Mouse (Mus musculus) macrophage (primary cell): Measurements from ENCODE around the gene Cx3cl1. TPM values are rescaled to one million over a fixed set of nuclear protein-coding genes. Genes with fewer than 3 reads are reported as not detected.

Source experiments
- H3K27ac ChIP-seq: fragments of 350-480 bp; formaldehyde crosslinking; 2 replicates; pipeline ENCODE4 v1.9.0; 2021
- H3K36me3 ChIP-seq: fragments of 350-480 bp; formaldehyde crosslinking; 2 replicates; pipeline ENCODE4 v1.9.0; 2021; ENCODE audit errors: inconsistent target
- H3K4me3 ChIP-seq: fragments of 350-480 bp; formaldehyde crosslinking; 2 replicates; pipeline ENCODE4 v1.9.0; 2021; ENCODE audit errors: inconsistent target
- H3K79me2 ChIP-seq: fragments of 350-480 bp; formaldehyde crosslinking; 2 replicates; pipeline ENCODE4 v1.9.0; 2021; ENCODE audit errors: inconsistent target
- WGBS: methylation state at CpG from one replicate; pipeline ENCODE4 v1.1.7; 2026; ENCODE audit warnings: inconsistent platforms; ENCODE audit not compliant: missing documents; 5-methylcytosine and 5-hydroxymethylcytosine counted together
- polyA plus RNA-seq: library from polyadenylated mRNA; stranded (reverse); fragments of 250-400 nt; gene quantifications from 3 replicates; pipeline ENCODE4 v1.2.4, GENCODE M21; 2018; ENCODE audit warnings: inconsistent platforms

Cx3cl1 gene
- polyA plus RNA-seq, 1 experiment from 2014 or later = 0.32 TPM

DNA sequence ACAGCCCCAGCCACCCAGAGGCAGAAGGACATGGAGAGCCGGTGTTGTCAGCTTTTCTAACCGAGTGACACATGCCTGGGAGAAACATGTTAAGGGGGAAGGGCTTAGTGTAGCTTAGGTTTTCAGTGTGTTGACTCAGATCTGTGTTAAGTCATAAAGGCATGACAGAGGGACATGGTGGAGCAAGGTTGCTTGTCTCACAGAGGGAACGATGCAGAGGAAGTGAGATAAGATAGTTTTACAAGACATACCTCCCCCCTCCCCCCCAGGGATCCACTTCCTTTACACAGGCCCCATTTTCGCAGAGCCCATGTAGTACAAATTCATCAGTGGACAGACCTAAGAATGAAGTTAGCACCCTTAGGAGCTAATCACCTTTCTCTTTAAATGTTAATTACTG, 30.6 kb downstream of the Cx3cl1 start:
- 3% methylated on average over 4 of the region's 4 CpGs for WGBS
- Histone ChIP-seq H3K4me3 (no peak overlapping the region), H3K79me2 (no peaks in the 10 kb centered on the region), H3K36me3 (no peaks in the 10 kb centered on the region), H3K27ac (no peak overlapping the region)

GRCm38 (mm10) chr8:94803551-94803950, 31.7 kb downstream of the Cx3cl1 start:
- WGBS = 74% methylated on average over 6 of the region's 6 CpGs
- Histone ChIP-seq H3K79me2 (no peaks in the 10 kb centered on the region), H3K4me3 (no peak overlapping the region), H3K36me3 (no peaks in the 10 kb centered on the region), H3K27ac (no peak overlapping the region)

GRCm38 (mm10) chr8:94804546-94805340, 32.9 kb downstream of the Cx3cl1 start:
- H3K36me3 ChIP-seq = no peaks in the 10 kb centered on the region
- 23% methylated on average over 10 of the region's 10 CpGs for WGBS
- no peak overlapping the region for H3K27ac ChIP-seq
- no peaks in the 10 kb centered on the region for H3K79me2 ChIP-seq
- no peak overlapping the region for H3K4me3 ChIP-seq

- Histone ChIP-seq H3K4me3 (no peak overlapping the region), H3K79me2 (no peaks in the 10 kb centered on the region), H3K36me3 (no peaks in the 10 kb centered on the region), H3K27ac (no peak overlapping the region)
- 81% methylated on average over 3 of the region's 4 CpGs for WGBS
These were observed 34.0 kb downstream of the Cx3cl1 start for GRCm38 (mm10) chr8:94805811-94806210.

GRCm38 (mm10) chr8:94807506-94807905, 35.7 kb downstream of the Cx3cl1 start:
- Histone ChIP-seq H3K36me3 (no peaks in the 10 kb centered on the region), H3K4me3 (no peak overlapping the region), H3K79me2 (no peaks in the 10 kb centered on the region), H3K27ac (no peak overlapping the region)
- WGBS = 95% methylated on average over 7 of the region's 7 CpGs

GRCm38 (mm10) chr8:94808372-94808771, 36.6 kb downstream of the Cx3cl1 start:
- 96% methylated on average over 6 of the region's 6 CpGs for WGBS
- Histone ChIP-seq H3K79me2 (no peaks in the 10 kb centered on the region), H3K27ac (no peak overlapping the region)

DNA sequence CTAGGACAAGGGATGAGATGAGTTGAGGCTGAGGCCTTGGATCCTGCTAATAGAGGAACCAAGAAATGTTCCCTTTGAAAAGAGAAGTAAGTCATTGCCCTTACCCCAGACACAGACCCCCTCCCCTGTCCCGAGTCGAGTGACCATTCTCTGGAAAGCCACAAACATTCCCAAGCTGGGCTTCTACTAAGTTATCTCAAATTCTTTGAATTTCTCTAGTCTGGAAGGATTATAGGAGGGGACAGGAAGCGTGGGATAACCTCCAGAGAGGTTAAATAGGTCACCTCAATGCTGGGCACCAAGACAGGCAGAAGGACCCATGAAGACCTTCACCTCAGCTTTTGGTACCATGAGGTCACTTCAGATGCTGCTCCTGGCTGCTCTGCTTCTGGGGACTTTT, 38.3 kb downstream of the Cx3cl1 start, which contains the start of gene Ccl17:
Gene Ccl17, plus strand, starts transcription at position 301 of the 400 bp plus-strand sequence.
- H3K27ac ChIP-seq = no peak within 1 kb of the TSS

More at GRCm38 (mm10) chr8:94808372-94808771, 36.6 kb downstream of the Cx3cl1 start:
- no peak overlapping the region for H3K4me3 ChIP-seq
- no peaks in the 10 kb centered on the region for H3K36me3 ChIP-seq

DNA sequence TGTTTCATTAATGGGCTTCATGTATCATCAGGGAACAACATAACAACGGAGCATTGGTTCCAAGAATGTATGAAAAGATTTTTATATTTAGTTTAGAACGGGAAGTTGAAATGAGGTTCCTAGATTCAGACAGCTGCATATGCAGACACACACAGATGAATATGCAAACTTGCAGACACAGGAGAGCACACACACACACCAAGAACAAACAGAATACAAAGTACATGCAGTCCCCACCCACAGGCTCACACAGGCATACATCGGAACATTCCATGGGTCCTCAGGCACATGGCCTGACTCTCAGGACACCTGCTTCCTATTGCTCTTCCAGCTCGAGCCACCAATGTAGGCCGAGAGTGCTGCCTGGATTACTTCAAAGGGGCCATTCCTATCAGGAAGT, 39.0 kb downstream of the Cx3cl1 start:
- Histone ChIP-seq H3K36me3 (no peaks in the 10 kb centered on the region), H3K27ac (no peak overlapping the region), H3K79me2 (no peaks in the 10 kb centered on the region), H3K4me3 (no peak overlapping the region)
- WGBS = 98% methylated on average over 5 of the region's 5 CpGs

More for the DNA sequence above, 38.3 kb downstream of the Cx3cl1 start, which contains the start of gene Ccl17:
- WGBS = 55% methylated on average over 3 of the region's 3 CpGs
- H3K79me2 ChIP-seq = no peaks in the 10 kb centered on the region
- no peak within 1 kb of the TSS for H3K4me3 ChIP-seq
- no peaks in the 10 kb centered on the region for H3K36me3 ChIP-seq

GRCm38 (mm10) chr8:94811654-94812053, 39.8 kb downstream of the Cx3cl1 start:
- no peaks in the 10 kb centered on the region for H3K79me2 ChIP-seq
- no peak overlapping the region for H3K4me3 ChIP-seq
- no peak overlapping the region for H3K27ac ChIP-seq
- H3K36me3 ChIP-seq = no peaks in the 10 kb centered on the region
- 11% methylated on average over 6 of the region's 6 CpGs for WGBS

- H3K27ac ChIP-seq = no peak overlapping the region
- H3K4me3 ChIP-seq = no peak overlapping the region
These were observed 40.9 kb downstream of the Cx3cl1 start for GRCm38 (mm10) chr8:94812645-94813098.

GRCm38 (mm10) chr8:94814556-94814955, 42.7 kb downstream of the Cx3cl1 start:
- H3K4me3 ChIP-seq = no peak overlapping the region
- WGBS = 0% methylated on average over 1 of the region's 1 CpGs
- H3K27ac ChIP-seq = no peak overlapping the region
- no peaks in the 10 kb centered on the region for H3K79me2 ChIP-seq
- no peaks in the 10 kb centered on the region for H3K36me3 ChIP-seq

More at GRCm38 (mm10) chr8:94812645-94813098, 40.9 kb downstream of the Cx3cl1 start:
- no peaks in the 10 kb centered on the region for H3K79me2 ChIP-seq
- WGBS = 39% methylated on average over 6 of the region's 6 CpGs
- no peaks in the 10 kb centered on the region for H3K36me3 ChIP-seq

DNA sequence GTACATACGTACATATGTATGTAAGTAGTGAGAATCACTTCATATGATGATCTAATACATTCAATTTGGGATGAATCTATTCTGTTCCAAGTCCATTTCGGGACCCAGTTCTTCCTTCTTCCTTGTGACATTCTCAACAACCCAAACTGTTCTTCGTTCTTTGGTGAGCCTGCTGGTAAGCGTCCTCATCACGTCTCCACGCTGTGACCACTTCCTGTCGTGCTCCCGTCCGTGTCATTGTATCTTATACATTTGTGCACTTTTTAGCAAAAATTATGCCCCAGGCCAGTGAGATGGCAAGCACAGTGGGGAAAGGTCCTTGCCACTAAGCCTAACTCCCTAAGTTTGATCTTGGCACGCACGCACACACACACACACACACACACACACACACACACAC, 46.1 kb downstream of the Cx3cl1 start:
- 49% methylated on average over 5 of the region's 11 CpGs for WGBS
- no peak overlapping the region for H3K4me3 ChIP-seq
- H3K79me2 ChIP-seq = no peaks in the 10 kb centered on the region
- H3K27ac ChIP-seq = no peak overlapping the region
- peaks cover 18% of the 10 kb centered on the region; the same call in 1 of the 2 replicates for H3K36me3 ChIP-seq

DNA sequence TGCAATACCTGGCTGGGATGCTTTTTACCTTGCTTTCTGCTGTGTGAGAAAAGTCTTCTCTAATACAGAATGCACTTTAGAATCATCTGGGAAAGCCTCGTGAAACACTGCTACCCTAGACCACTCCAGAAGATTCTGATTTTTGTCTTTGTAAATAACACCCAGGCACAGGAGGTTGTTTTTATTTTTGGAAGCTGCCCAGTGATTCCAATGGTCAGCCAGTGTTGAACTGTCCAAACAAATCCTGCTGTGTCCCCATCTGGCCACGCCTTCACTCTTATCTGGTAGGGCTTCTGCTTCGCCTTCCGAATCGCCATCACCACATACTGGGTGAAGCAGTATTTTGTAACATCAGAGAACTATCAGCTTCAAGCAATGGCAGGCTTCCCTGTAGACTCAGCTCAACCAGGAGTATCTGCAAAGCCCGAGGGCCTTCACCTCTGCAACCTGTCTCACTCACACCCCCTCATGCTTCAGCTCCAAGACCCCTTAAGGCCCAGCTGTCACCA, 47.9 kb downstream of the Cx3cl1 start:
- H3K36me3 ChIP-seq = peaks cover 29% of the 10 kb centered on the region
- H3K27ac ChIP-seq = no peak overlapping the region
- no peaks in the 10 kb centered on the region for H3K79me2 ChIP-seq
- no peak overlapping the region for H3K4me3 ChIP-seq
- 93% methylated on average over 6 of the region's 6 CpGs for WGBS

GRCm38 (mm10) chr8:94820553-94820952, 48.7 kb downstream of the Cx3cl1 start:
- no peak overlapping the region for H3K4me3 ChIP-seq
- H3K36me3 ChIP-seq = peaks cover 37% of the 10 kb centered on the region
- WGBS = 96% methylated on average over 7 of the region's 7 CpGs
- no peak overlapping the region for H3K27ac ChIP-seq
- no peaks in the 10 kb centered on the region for H3K79me2 ChIP-seq

GRCm38 (mm10) chr8:94821381-94821780, 49.6 kb downstream of the Cx3cl1 start:
- Histone ChIP-seq H3K36me3 (peaks cover 37% of the 10 kb centered on the region), H3K4me3 (no peak overlapping the region), H3K27ac (no peak overlapping the region), H3K79me2 (no peaks in the 10 kb centered on the region)
- WGBS = 96% methylated on average over 2 of the region's 2 CpGs
